Mouse (Mus musculus) spleen, adult 2 months (tissue): ENCODE results near the gene Prkce. TPM values are rescaled to one million over a fixed set of nuclear protein-coding genes. Genes with fewer than 3 reads are reported as not detected.

ENCODE experiments used
- DNase-seq, 2 experiments: peaks; one replicate each; pipeline versions ENCODE4 v3.0.0 to v3.0.0-alpha.2; 2012 to 2021; ENCODE audit warnings: low spot score in 2 of 2, low read depth in 1 of 2
- H3K27ac ChIP-seq: fragments of 200-500 bp; 2 replicates; pipeline ENCODE4 v1.5.1; 2012; ENCODE audit warnings: low read length, inconsistent platforms; ENCODE audit not compliant: insufficient read depth
- H3K27me3 ChIP-seq: fragments of 200-500 bp; 2 replicates; pipeline ENCODE4 v1.6.1; 2012; ENCODE audit warnings: mild to moderate bottlenecking, moderate library complexity, low read length, inconsistent platforms; ENCODE audit not compliant: control insufficient read depth, insufficient read depth
- H3K36me3 ChIP-seq: fragments of 200-500 bp; 2 replicates; pipeline ENCODE4 v1.6.1; 2012; ENCODE audit warnings: mild to moderate bottlenecking, low read length, inconsistent platforms; ENCODE audit not compliant: control insufficient read depth, insufficient read depth
- H3K4me1 ChIP-seq: fragments of 200-500 bp; 2 replicates; pipeline ENCODE4 v1.6.1; 2011; ENCODE audit warnings: inconsistent platforms; ENCODE audit not compliant: control insufficient read depth, insufficient read depth, insufficient read length
- H3K4me3 ChIP-seq: fragments of 200-500 bp; 2 replicates; pipeline ENCODE4 v1.5.1; 2011; ENCODE audit warnings: mild to moderate bottlenecking, inconsistent platforms; ENCODE audit not compliant: insufficient read depth, insufficient read length; ENCODE audit errors: extremely low read depth
- CTCF ChIP-seq: fragments of 200-500 bp; IDR thresholded peaks from 2 replicates; pipeline ENCODE4 v1.5.1; 2011; ENCODE audit warnings: mild to moderate bottlenecking, inconsistent platforms; ENCODE audit not compliant: insufficient read depth, insufficient read length, insufficient replicate concordance; ENCODE audit errors: extremely low read depth
- POLR2A ChIP-seq: fragments of 200-500 bp; IDR thresholded peaks from 2 replicates; pipeline ENCODE4 v1.6.1; 2011; ENCODE audit warnings: low read depth, low read length, inconsistent platforms
- WGBS: fragments of 180-500 bp; shearing (Covaris S2); methylation state at CpG from one replicate; pipeline ENCODE4 v1.1.7; 2018; 5-methylcytosine and 5-hydroxymethylcytosine counted together
- polyA plus RNA-seq: library from polyadenylated mRNA; depleted of rRNA; stranded (reverse); fragments of >200 nt; gene quantifications from 2 replicates; pipeline ENCODE4 v1.2.3, GENCODE M21; 2012

Prkce gene
- polyA plus RNA-seq, 1 experiment: 4.8 TPM

DNA sequence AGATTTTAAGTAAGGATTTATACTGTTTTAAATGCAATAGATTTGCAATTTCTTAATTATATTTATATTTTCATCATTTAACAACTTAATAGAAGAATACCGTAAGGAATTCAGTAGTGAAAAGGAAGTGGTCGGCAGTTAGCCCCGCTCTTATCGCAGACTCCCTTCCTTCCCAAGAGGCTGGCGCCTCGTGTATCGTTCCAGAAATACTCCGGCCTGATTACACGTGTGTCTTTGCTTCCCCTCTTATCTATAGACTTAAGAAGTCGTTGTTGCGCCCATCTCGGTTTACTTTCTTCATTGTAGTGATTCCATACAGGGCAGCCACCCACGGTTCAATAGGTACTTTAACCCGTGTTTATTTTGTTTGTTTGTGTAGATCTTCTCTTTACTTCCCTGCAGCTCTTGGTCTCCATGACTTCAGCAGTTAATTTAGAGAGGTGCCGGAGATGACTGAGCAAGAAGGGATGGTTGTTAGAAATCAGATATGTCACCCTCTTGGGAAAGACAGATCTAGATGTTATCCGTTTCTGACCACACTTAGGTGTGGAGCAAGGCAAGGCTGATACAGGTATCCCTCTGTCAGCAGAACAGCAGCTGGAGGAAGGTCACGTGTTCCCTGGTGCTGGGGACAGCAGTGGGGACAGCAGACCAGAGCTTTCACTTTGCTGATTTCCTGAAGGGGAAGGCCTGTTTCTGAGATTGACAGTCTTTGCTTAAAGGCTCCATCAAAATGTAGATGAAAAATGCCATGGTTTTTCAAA is 40.7 kb downstream of the Prkce start:
- TF ChIP-seq CTCF (no peak), POLR2A (no peak)
- Histone ChIP-seq H3K27ac (no peak overlapping the region), H3K4me1 (peaks cover 15% of the 10 kb centered on the region; the same call in 1 of the 2 replicates), H3K4me3 (no peak overlapping the region), H3K36me3 (no peaks in the 10 kb centered on the region), H3K27me3 (no peaks in the 10 kb centered on the region)
- WGBS: 24% methylated on average over 17 of the region's 17 CpGs
- DNase-seq: no peak

DNA sequence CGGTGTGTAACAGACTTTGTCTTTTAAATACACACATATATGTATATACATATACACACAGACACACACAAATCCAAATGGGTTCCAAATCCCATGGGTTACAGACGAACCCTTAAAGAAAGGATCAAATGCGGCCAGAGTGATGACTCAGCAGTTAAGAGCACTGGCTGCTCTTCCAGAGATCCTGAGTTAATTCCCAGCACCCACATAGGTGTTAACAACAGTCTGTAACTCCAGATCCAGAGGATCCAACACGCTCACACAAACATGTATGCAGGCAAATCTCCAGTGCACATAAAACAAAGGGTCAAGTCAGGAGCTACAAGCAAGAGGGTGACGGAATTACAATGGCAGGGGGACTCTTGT is 41.2 kb downstream of the Prkce start:
- no peaks in the 10 kb centered on the region for H3K27me3 ChIP-seq
- H3K4me1 ChIP-seq: peaks cover 15% of the 10 kb centered on the region; the same call in 1 of the 2 replicates
- no peak overlapping the region for H3K4me3 ChIP-seq
- no peak for DNase-seq
- H3K27ac ChIP-seq: no peak overlapping the region
- no peaks in the 10 kb centered on the region for H3K36me3 ChIP-seq
- WGBS: 73% methylated on average over 5 of the region's 5 CpGs
- TF ChIP-seq POLR2A: no peak
- no peak for TF ChIP-seq CTCF

DNA sequence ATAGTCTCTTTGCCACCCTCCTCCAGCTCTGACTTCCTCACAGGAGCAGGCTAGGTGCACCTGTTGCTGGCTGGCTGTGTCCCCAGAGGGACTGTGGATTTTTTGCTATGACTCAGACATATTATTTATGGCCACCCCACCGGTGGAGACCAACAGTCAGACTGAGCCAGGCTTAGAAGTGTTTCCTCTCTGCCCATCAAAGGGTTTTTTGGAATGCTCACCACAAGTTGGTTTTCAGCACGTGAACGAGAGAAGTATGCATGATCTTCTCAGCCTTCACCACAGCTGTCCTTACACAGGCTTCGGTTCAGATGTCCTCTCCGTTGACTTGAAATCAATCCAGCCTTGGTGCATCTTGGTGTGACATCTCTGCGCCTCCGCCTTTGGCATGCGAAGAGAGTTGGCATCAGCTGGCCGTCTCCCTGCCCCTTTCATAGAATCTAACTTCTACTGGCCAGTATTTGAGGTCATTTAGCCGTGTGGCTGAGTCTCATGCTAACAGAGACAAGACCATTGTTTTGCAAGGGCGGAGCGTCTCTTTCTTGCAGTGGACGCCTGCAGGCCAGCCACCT is 42.2 kb downstream of the Prkce start:
- no peak overlapping the region for H3K4me3 ChIP-seq
- no peaks in the 10 kb centered on the region for H3K36me3 ChIP-seq
- H3K27ac ChIP-seq: no peak overlapping the region
- no peaks in the 10 kb centered on the region for H3K27me3 ChIP-seq
- no peak for DNase-seq
- 45% methylated on average over 13 of the region's 13 CpGs for WGBS
- TF ChIP-seq POLR2A: no peak
- TF ChIP-seq CTCF: no peak
- peaks cover 15% of the 10 kb centered on the region; the same call in 1 of the 2 replicates for H3K4me1 ChIP-seq

DNA sequence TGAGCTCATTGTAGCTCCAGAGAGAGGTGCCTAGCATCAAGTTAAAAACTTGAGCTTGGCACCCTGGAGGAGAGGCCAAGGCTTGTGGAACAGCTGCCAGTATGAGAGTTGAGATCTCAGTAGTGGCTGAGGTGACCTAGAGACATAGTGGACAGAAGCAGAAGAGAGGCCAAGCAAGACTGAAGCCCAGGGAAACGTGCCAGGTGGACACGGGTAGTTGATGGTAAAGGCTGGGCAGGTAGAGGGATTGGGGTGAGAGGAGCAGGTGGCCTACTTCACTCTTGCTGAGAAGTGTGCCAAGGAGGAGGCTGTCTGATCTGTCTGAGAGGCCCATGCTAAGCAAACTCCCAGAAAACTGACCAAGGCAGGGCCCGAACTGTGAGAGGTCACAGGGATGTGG is 44.6 kb downstream of the Prkce start:
- H3K27ac ChIP-seq: no peak overlapping the region
- H3K4me1 ChIP-seq: 0 out of 2 replicates have a peak, but pooled peaks cover 2% of the 10 kb centered on the region
- no peaks in the 10 kb centered on the region for H3K36me3 ChIP-seq
- H3K4me3 ChIP-seq: no peak overlapping the region
- 89% methylated on average over 3 of the region's 3 CpGs for WGBS
- DNase-seq: no peak
- no peaks in the 10 kb centered on the region for H3K27me3 ChIP-seq
- TF ChIP-seq POLR2A: no peak
- no peak for TF ChIP-seq CTCF

DNA sequence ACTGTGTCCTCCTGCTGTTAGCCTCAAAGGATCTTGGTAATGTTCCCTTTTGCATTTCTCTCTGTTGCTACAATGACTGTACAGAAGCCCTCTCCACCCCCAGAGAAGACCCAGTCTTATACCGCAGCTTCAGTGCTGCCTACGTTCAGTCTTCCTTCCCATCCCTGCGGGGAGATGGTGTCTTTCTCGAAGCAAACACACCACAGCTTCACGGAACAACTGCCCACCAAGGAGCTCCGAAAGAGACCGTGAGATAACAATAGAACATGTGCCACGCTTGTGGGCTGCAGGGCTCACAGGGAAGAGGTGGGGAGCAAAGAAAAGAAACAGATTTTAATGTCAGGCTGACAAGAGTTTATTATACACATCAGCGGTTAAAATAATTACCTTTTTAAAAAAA is 46.7 kb downstream of the Prkce start:
- H3K4me3 ChIP-seq: no peak overlapping the region
- no peaks in the 10 kb centered on the region for H3K27me3 ChIP-seq
- 76% methylated on average over 9 of the region's 9 CpGs for WGBS
- no peak for TF ChIP-seq POLR2A
- no peak for TF ChIP-seq CTCF
- no peak overlapping the region for H3K27ac ChIP-seq
- no peaks in the 10 kb centered on the region for H3K36me3 ChIP-seq
- H3K4me1 ChIP-seq: 0 out of 2 replicates have a peak, but pooled peaks cover 2% of the 10 kb centered on the region
- no peak for DNase-seq

DNA sequence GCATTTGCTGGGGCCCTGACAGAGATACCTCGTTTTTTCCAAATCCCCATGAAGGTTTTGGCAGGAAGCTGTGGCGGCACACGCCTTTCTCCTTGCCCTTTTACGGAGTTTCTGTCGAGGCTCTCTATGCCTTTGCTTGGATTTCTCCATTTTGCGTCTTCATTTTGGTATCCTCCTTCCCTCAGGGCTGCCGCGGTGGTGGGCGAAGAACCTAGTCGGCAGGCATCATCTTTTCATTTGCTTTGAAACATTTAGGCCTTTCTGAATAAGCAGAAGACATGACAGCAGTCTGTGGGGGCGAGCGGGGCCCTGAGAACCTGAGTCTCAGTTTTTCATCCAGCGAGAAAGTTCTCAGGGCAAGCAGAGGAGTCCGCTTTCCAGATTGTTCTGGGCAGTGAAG is 47.2 kb downstream of the Prkce start:
- WGBS: 88% methylated on average over 14 of the region's 14 CpGs
- H3K27me3 ChIP-seq: no peaks in the 10 kb centered on the region
- no peak overlapping the region for H3K27ac ChIP-seq
- H3K4me1 ChIP-seq: no peaks in the 10 kb centered on the region
- no peak overlapping the region for H3K4me3 ChIP-seq
- H3K36me3 ChIP-seq: no peaks in the 10 kb centered on the region
- TF ChIP-seq POLR2A: no peak
- no peak for TF ChIP-seq CTCF
- DNase-seq: no peak

DNA sequence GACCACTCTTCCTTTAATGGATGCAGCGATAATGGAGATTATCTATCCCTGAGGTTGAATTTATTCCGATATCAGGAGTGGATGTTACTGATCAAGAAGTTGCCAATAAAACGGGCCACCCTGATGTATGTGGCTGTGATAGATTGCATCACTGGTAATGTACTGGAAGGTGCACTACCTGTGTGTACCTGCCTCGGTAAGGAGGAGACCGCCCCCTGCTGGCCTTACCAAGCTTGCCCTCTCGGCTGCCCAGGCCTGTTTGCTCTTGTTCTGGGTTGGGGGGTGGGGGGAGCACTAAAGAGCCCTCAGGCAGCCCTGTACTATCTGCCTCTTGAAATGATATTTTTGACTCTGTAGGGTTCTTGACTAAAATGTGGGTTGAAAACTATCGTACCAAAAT is 48.2 kb downstream of the Prkce start:
- 68% methylated on average over 7 of the region's 7 CpGs for WGBS
- Histone ChIP-seq H3K36me3 (no peaks in the 10 kb centered on the region), H3K4me1 (no peaks in the 10 kb centered on the region), H3K27ac (no peak overlapping the region), H3K4me3 (no peak overlapping the region), H3K27me3 (no peaks in the 10 kb centered on the region)
- peak; percentile 29 to 66 for DNase-seq
- TF ChIP-seq POLR2A (no peak), CTCF (peak; percentile 75)
